Mouse (Mus musculus): ENCODE results near the gene Nr1h4. TPM values are rescaled to one million over a fixed set of nuclear protein-coding genes. Genes with fewer than 3 reads are reported as not detected.
"Not testable (repeated sequence)": the region's sequence is repeated elsewhere in the genome, so short reads cannot be mapped to it uniquely, and the experiment has no call there.

The Nr1h4 gene
- polyA plus RNA-seq, 1 experiment, result 0.05 TPM

DNA sequence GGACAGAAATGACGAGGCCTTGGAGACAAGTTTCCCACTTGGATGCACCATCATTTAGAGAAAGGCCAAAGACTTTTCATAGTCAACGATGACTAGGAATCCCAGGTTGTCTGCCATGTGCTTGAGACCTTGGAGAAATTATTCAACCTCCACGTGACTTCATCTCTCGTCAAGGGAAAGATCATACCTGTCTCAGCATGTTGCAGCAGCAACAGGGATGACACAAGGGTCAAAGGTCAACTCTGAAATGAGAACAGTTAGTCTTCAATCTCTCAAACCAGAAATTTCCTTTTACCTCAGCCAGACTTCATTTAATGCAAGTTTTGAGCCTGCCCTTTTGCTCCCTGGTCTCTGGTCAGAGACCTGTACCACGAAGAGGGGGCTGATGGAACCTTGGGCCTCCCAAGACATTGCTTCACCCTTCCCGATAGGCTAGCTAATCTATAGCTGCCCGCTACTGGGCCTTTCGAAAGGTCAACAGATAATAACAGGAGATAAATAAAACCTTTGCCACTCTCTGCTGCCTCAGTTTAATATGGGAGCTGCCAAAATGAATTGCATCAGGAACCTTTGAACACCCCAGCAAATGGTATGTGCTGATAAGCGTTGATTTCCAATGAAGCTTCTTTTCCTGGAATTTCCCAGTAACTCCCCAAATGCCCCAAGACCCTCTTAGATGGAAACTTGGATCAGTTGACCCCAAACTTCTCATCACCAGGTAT lies 32.1 kb upstream of the Nr1h4 start:
- H3K4me3 ChIP-seq (ENCODE audit: insufficient read depth, poor library complexity, severe bottlenecking), result no peak overlapping the region
- no peak overlapping the region for H3ac ChIP-seq (ENCODE audit: control insufficient read depth, insufficient read length, low read depth)
- H3K27me3 ChIP-seq (ENCODE audit: control insufficient read depth, insufficient read depth, insufficient read length), result no peaks in the 10 kb centered on the region
- H3K79me3 ChIP-seq (ENCODE audit: low read depth), result no peaks in the 10 kb centered on the region
- H3K36me3 ChIP-seq (ENCODE audit: control insufficient read depth, insufficient read depth), result no peaks in the 10 kb centered on the region
- TF ChIP-seq USF1 (IDR thresholded peaks at IDR 0.05; ENCODE audit: low read depth) (no peak), MYOG (IDR thresholded peaks at IDR 0.05; ENCODE audit: control insufficient read depth, extremely low read depth, insufficient read length) (no peak), MAX (IDR thresholded peaks at IDR 0.05) (no peak), MYOD1 (IDR thresholded peaks at IDR 0.05; ENCODE audit: control insufficient read depth, insufficient read length, low read depth) (no peak), CTCF (IDR thresholded peaks at IDR 0.05; ENCODE audit: control insufficient read depth, insufficient read depth, insufficient read length) (no peak), FOSL1 (IDR thresholded peaks at IDR 0.05; ENCODE audit: insufficient read depth, low read length, poor library complexity, severe bottlenecking) (no peak), CEBPB (IDR thresholded peaks at IDR 0.05; ENCODE audit: low read depth) (no peak)
- no peaks in the 10 kb centered on the region for H3K79me2 ChIP-seq (ENCODE audit: control insufficient read depth, insufficient read depth)

DNA sequence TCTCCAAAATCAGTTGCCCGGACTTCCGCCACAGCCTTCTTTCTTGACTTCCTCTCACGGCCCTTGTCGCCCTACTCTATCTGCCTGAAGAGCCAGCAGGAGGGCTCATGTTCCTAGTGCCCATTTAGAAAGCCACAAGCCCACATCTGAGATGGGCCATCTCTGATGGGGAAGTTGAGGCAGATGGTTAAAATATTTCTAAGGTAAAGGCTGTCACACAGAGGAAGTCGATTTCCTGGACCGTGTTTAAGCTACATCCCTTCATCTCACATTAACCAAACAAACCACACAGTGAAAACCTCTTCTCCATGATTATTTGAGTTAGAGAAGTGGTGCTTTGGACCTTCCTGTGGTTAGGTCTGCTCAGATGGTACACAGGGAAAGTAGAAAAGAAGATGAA lies 28.7 kb upstream of the Nr1h4 start:
- Histone ChIP-seq H3K36me3 (ENCODE audit: control insufficient read depth, insufficient read depth) (no peaks in the 10 kb centered on the region), H3K4me3 (ENCODE audit: insufficient read depth, poor library complexity, severe bottlenecking) (no peak overlapping the region), H3ac (ENCODE audit: control insufficient read depth, insufficient read length, low read depth) (no peak overlapping the region), H3K27me3 (ENCODE audit: control insufficient read depth, insufficient read depth, insufficient read length) (no peaks in the 10 kb centered on the region), H3K79me3 (ENCODE audit: low read depth) (no peaks in the 10 kb centered on the region), H3K79me2 (ENCODE audit: control insufficient read depth, insufficient read depth) (no peaks in the 10 kb centered on the region)
- no peak for TF ChIP-seq USF1 (IDR thresholded peaks at IDR 0.05; ENCODE audit: low read depth)
- TF ChIP-seq MAX (IDR thresholded peaks at IDR 0.05), result no peak
- no peak for TF ChIP-seq FOSL1 (IDR thresholded peaks at IDR 0.05; ENCODE audit: insufficient read depth, low read length, poor library complexity, severe bottlenecking)
- TF ChIP-seq MYOG (IDR thresholded peaks at IDR 0.05; ENCODE audit: control insufficient read depth, extremely low read depth, insufficient read length), result no peak
- no peak for TF ChIP-seq CEBPB (IDR thresholded peaks at IDR 0.05; ENCODE audit: low read depth)
- TF ChIP-seq MYOD1 (IDR thresholded peaks at IDR 0.05; ENCODE audit: control insufficient read depth, insufficient read length, low read depth), result no peak
- TF ChIP-seq CTCF (IDR thresholded peaks at IDR 0.05; ENCODE audit: control insufficient read depth, insufficient read depth, insufficient read length), result no peak

DNA sequence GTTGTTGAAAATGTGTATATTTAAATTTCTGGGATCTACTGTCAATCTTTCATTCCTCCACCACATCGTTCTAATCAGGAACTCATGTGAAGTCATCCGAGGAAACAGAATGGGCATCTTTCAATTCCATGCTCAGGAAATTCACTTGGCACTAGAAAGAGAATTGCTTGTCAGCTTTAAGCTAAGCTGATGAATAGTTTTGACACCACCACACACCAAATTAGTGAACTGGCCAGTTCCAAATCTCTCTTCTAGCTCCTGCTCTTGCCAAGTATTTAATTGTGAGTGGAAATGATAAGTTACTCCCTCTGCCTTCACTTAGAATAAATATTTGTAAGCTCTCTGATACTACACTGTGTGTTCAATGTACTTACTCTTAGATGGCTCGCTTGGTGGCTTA lies 26.0 kb upstream of the Nr1h4 start:
- no peaks in the 10 kb centered on the region for H3K27me3 ChIP-seq (ENCODE audit: control insufficient read depth, insufficient read depth, insufficient read length)
- H3ac ChIP-seq (ENCODE audit: control insufficient read depth, insufficient read length, low read depth), result no peak overlapping the region
- TF ChIP-seq CEBPB (IDR thresholded peaks at IDR 0.05; ENCODE audit: low read depth) (no peak), CTCF (IDR thresholded peaks at IDR 0.05; ENCODE audit: control insufficient read depth, insufficient read depth, insufficient read length) (no peak), MYOG (IDR thresholded peaks at IDR 0.05; ENCODE audit: control insufficient read depth, extremely low read depth, insufficient read length) (no peak), USF1 (IDR thresholded peaks at IDR 0.05; ENCODE audit: low read depth) (no peak), MAX (IDR thresholded peaks at IDR 0.05) (no peak), FOSL1 (IDR thresholded peaks at IDR 0.05; ENCODE audit: insufficient read depth, low read length, poor library complexity, severe bottlenecking) (no peak), MYOD1 (IDR thresholded peaks at IDR 0.05; ENCODE audit: control insufficient read depth, insufficient read length, low read depth) (no peak)
- no peaks in the 10 kb centered on the region for H3K79me3 ChIP-seq (ENCODE audit: low read depth)
- no peak overlapping the region for H3K4me3 ChIP-seq (ENCODE audit: insufficient read depth, poor library complexity, severe bottlenecking)
- no peaks in the 10 kb centered on the region for H3K79me2 ChIP-seq (ENCODE audit: control insufficient read depth, insufficient read depth)
- H3K36me3 ChIP-seq (ENCODE audit: control insufficient read depth, insufficient read depth), result no peaks in the 10 kb centered on the region

DNA sequence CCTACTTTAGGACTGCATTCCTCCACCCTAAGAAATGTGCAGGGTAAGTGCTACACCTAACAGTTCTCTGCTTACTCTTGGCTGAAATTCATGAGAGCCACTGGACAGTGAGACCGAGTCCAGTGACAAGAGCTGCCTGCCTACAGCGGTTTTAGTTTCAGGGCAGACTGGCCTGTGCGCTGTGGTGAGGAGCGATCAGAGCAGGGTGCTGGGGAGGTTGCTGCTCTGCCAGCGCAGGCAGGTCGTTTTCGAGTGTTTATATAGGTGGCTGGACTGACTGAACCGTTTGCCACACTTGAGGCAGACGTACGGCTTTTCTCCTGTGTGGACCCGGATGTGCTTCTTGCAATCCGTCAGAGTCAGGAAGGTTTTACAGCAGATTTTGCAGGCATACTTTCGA lies 21.5 kb upstream of the Nr1h4 start:
- H3K27me3 ChIP-seq (ENCODE audit: control insufficient read depth, insufficient read depth, insufficient read length); H3K4me3 ChIP-seq (ENCODE audit: insufficient read depth, poor library complexity, severe bottlenecking); H3K79me2 ChIP-seq (ENCODE audit: control insufficient read depth, insufficient read depth); H3ac ChIP-seq (ENCODE audit: control insufficient read depth, insufficient read length, low read depth); H3K79me3 ChIP-seq (ENCODE audit: low read depth); H3K36me3 ChIP-seq (ENCODE audit: control insufficient read depth, insufficient read depth): not testable (repeated sequence)

DNA sequence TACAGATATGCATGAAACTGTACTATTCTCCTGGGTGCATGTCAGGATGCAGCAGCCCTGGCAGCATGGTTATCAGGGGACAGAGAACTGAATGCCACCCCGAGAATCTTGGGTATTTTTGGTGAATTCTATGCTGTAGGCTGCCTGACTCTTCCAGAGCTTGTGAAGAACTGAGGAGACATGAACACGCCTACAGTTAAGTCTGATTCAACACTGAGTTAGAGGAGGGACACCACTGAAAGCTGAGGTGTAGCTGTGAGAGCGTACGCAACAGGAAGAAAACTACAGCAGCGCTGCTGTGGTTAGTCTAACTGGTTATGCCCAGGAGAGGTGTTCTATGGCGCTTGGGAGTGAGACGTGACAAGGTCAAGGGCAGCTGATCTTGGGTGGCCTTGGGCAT lies 20.5 kb upstream of the Nr1h4 start:
- not testable (repeated sequence) for H3K79me2 ChIP-seq (ENCODE audit: control insufficient read depth, insufficient read depth); H3ac ChIP-seq (ENCODE audit: control insufficient read depth, insufficient read length, low read depth); H3K4me3 ChIP-seq (ENCODE audit: insufficient read depth, poor library complexity, severe bottlenecking); H3K36me3 ChIP-seq (ENCODE audit: control insufficient read depth, insufficient read depth); H3K79me3 ChIP-seq (ENCODE audit: low read depth); H3K27me3 ChIP-seq (ENCODE audit: control insufficient read depth, insufficient read depth, insufficient read length)

DNA sequence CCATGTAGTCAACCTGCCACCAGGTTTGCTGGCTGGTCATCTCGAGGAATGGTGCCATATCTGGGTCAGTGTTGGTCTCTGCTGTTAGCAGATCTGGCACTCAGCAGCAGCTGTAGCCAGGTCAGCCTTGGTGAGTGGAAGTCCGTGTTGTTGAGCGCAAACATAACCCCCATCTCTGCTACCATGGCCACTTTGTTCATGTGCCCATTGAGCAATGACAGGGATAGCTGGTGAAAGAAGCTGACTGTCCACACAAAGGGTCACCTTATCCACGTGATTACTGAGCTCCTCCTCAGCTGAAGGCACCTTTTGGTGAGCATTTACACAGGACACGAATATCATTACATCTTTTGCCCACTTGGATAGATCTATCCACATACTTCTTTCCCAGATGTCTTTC lies 19.6 kb upstream of the Nr1h4 start:
- Histone ChIP-seq H3K79me2 (ENCODE audit: control insufficient read depth, insufficient read depth) (no peaks in the 10 kb centered on the region), H3K27me3 (ENCODE audit: control insufficient read depth, insufficient read depth, insufficient read length) (no peaks in the 10 kb centered on the region), H3K36me3 (ENCODE audit: control insufficient read depth, insufficient read depth) (no peaks in the 10 kb centered on the region), H3ac (ENCODE audit: control insufficient read depth, insufficient read length, low read depth) (no peak overlapping the region), H3K79me3 (ENCODE audit: low read depth) (no peaks in the 10 kb centered on the region), H3K4me3 (ENCODE audit: insufficient read depth, poor library complexity, severe bottlenecking) (no peak overlapping the region)
- TF ChIP-seq MYOG (IDR thresholded peaks at IDR 0.05; ENCODE audit: control insufficient read depth, extremely low read depth, insufficient read length), result no peak

Measured in C2C12 (cell line).